Mouse (Mus musculus): Measurements from ENCODE around the gene Dnaja2. TPM values are rescaled to one million over a fixed set of nuclear protein-coding genes. Genes with fewer than 3 reads are reported as not detected.

Gene Dnaja2
- total and polyA plus RNA-seq, 2 experiments from 2014 or later, result 72.3 to 161 TPM

GRCm38 (mm10) chr8:85554391-85555180 is 558 bp downstream of the Dnaja2 start:
- no peaks in the 10 kb centered on the region for H3K27me3 ChIP-seq (ENCODE audit: control insufficient read depth, insufficient read depth, low read length)
- H3K4me3 ChIP-seq (ENCODE audit: low read depth, low read length), result peak overlapping the region; percentile 95
- H3K36me3 ChIP-seq (replicated peaks; ENCODE audit: control insufficient read depth, insufficient read depth, low read length), result peaks cover 30% of the 10 kb centered on the region
- DNase-seq (ENCODE audit: low spot score), result peak; percentile 31
- under 1% methylated on average over 48 of the region's 66 CpGs for WGBS
- ATAC-seq (ENCODE audit: insufficient read depth, low read depth), result peak; percentile 74
- TF ChIP-seq EP300 (IDR thresholded peaks at IDR 0.05; ENCODE audit: low read depth), result no peak
- no peaks in the 10 kb centered on the region for H3K9me3 ChIP-seq (replicated peaks; ENCODE audit: control insufficient read depth, low read length)
- H3K4me2 ChIP-seq (ENCODE audit: low read depth, low read length), result peak overlapping the region; percentile 96
- 0 out of 2 replicates have a peak, but pooled peaks cover 11% of the 10 kb centered on the region for H3K4me1 ChIP-seq (ENCODE audit: control insufficient read depth, insufficient read depth)
- H3K27ac ChIP-seq (ENCODE audit: low read depth), result peak overlapping the region; percentile 96
- H3K9ac ChIP-seq (replicated peaks; ENCODE audit: low read depth, low read length), result peak overlapping the region; percentile 97

GRCm38 (mm10) chr8:85551934-85552333 is 3.2 kb downstream of the Dnaja2 start:
- 92% methylated on average over 1 of the region's 1 CpGs for WGBS
- Histone ChIP-seq H3K9ac (replicated peaks; ENCODE audit: low read depth, low read length) (no peak overlapping the region), H3K36me3 (replicated peaks; ENCODE audit: control insufficient read depth, insufficient read depth, low read length) (peaks cover 56% of the 10 kb centered on the region), H3K4me3 (ENCODE audit: low read depth, low read length) (no peak overlapping the region), H3K27me3 (ENCODE audit: control insufficient read depth, insufficient read depth, low read length) (no peaks in the 10 kb centered on the region), H3K4me1 (ENCODE audit: control insufficient read depth, insufficient read depth) (0 out of 2 replicates have a peak, but pooled peaks cover 8% of the 10 kb centered on the region), H3K9me3 (replicated peaks; ENCODE audit: control insufficient read depth, low read length) (no peaks in the 10 kb centered on the region), H3K4me2 (ENCODE audit: low read depth, low read length) (no peak overlapping the region), H3K27ac (ENCODE audit: low read depth) (no peak overlapping the region)
- TF ChIP-seq CTCF (IDR thresholded peaks at IDR 0.05; ENCODE audit: low read depth) (0 out of 2 replicates have a peak, but pooled peaks have one; percentile 3), EP300 (IDR thresholded peaks at IDR 0.05; ENCODE audit: low read depth) (no peak)
- DNase-seq (ENCODE audit: low spot score) (no peak), ATAC-seq (ENCODE audit: insufficient read depth, low read depth) (no peak)

DNA sequence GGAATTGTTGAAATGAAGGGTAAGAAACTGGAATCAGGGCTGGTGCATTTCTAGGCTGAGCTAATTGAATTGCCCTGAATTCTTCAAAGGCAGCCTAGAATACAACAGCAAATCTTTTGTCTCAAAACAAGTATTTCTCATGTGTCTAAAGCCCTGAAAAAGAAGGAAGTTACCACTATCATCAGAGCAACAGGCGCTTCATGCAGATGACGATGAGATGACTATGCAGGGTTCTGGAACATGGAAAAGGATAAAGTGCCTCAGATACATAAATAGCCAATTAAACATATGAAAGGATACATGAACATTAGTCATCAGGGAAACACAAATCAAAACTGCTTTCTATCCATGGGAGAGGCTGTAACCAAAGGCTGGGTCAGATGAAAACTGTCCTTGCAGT is 18.8 kb downstream of the Dnaja2 start:
- ATAC-seq (ENCODE audit: insufficient read depth, low read depth) (no peak), DNase-seq (ENCODE audit: low spot score) (no peak)
- H3K9ac ChIP-seq (replicated peaks; ENCODE audit: low read depth, low read length), result no peak overlapping the region
- no peak for TF ChIP-seq CTCF (IDR thresholded peaks at IDR 0.05; ENCODE audit: low read depth)
- no peak for TF ChIP-seq EP300 (IDR thresholded peaks at IDR 0.05; ENCODE audit: low read depth)
- H3K27ac ChIP-seq (ENCODE audit: low read depth), result no peak overlapping the region
- H3K9me3 ChIP-seq (replicated peaks; ENCODE audit: control insufficient read depth, low read length), result no peaks in the 10 kb centered on the region
- no peaks in the 10 kb centered on the region for H3K27me3 ChIP-seq (ENCODE audit: control insufficient read depth, insufficient read depth, low read length)
- peaks cover 63% of the 10 kb centered on the region for H3K36me3 ChIP-seq (replicated peaks; ENCODE audit: control insufficient read depth, insufficient read depth, low read length)
- H3K4me1 ChIP-seq (ENCODE audit: control insufficient read depth, insufficient read depth), result no peaks in the 10 kb centered on the region
- no peak overlapping the region for H3K4me2 ChIP-seq (ENCODE audit: low read depth, low read length)
- 92% methylated on average over 2 of the region's 2 CpGs for WGBS
- no peak overlapping the region for H3K4me3 ChIP-seq (ENCODE audit: low read depth, low read length)

DNA sequence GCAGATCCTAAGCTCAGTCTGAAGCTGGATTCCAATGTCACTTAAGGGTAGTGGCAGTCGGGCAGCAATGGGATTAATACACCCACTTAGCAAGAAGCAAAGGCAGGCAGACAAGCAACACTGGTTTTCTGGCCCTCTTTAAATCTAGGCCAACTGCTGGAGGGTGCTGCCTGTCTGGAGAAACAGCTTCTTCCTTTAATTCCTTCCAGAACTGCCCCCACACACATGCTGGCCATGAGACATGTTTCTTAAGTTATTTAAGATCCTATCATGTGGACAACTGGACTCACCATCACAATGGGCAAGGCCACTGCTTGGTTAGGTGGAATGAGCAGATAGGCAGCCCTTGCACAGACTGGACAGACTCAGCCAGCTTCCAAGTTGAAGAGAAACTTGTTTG is 21.0 kb downstream of the Dnaja2 start:
- Histone ChIP-seq H3K27ac (ENCODE audit: low read depth) (no peak overlapping the region), H3K4me2 (ENCODE audit: low read depth, low read length) (no peak overlapping the region), H3K4me1 (ENCODE audit: control insufficient read depth, insufficient read depth) (no peaks in the 10 kb centered on the region), H3K4me3 (ENCODE audit: low read depth, low read length) (no peak overlapping the region), H3K36me3 (replicated peaks; ENCODE audit: control insufficient read depth, insufficient read depth, low read length) (peaks cover 43% of the 10 kb centered on the region), H3K9ac (replicated peaks; ENCODE audit: low read depth, low read length) (no peak overlapping the region), H3K9me3 (replicated peaks; ENCODE audit: control insufficient read depth, low read length) (no peaks in the 10 kb centered on the region), H3K27me3 (ENCODE audit: control insufficient read depth, insufficient read depth, low read length) (no peaks in the 10 kb centered on the region)
- 77% methylated on average over 1 of the region's 1 CpGs for WGBS
- TF ChIP-seq EP300 (IDR thresholded peaks at IDR 0.05; ENCODE audit: low read depth) (no peak), CTCF (IDR thresholded peaks at IDR 0.05; ENCODE audit: low read depth) (no peak)
- no peak for DNase-seq (ENCODE audit: low spot score)
- ATAC-seq (ENCODE audit: insufficient read depth, low read depth), result no peak

DNA sequence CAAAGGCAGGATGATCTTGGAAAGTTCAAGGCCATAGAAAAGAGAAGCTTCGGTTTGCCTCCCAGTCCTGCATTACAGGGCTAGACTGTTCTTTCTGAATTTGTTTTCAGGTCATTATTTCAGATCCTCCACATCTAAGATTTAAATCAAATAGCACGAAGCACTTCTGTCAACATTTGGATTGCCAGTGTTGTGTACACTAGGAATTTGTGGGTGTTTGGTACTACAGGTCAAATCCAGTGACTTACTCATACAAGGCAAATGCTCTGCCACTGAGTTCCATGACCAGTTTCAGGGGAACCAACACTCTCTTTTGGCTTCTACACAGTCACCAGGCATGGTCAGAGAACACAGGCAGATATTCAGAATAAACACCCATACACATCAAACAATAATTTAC is 21.7 kb downstream of the Dnaja2 start:
- ATAC-seq (ENCODE audit: insufficient read depth, low read depth), result no peak
- no peak overlapping the region for H3K27ac ChIP-seq (ENCODE audit: low read depth)
- no peaks in the 10 kb centered on the region for H3K4me1 ChIP-seq (ENCODE audit: control insufficient read depth, insufficient read depth)
- no peaks in the 10 kb centered on the region for H3K27me3 ChIP-seq (ENCODE audit: control insufficient read depth, insufficient read depth, low read length)
- H3K4me2 ChIP-seq (ENCODE audit: low read depth, low read length), result no peak overlapping the region
- H3K9me3 ChIP-seq (replicated peaks; ENCODE audit: control insufficient read depth, low read length), result no peaks in the 10 kb centered on the region
- no peak overlapping the region for H3K9ac ChIP-seq (replicated peaks; ENCODE audit: low read depth, low read length)
- no peak for DNase-seq (ENCODE audit: low spot score)
- 90% methylated on average over 2 of the region's 2 CpGs for WGBS
- peaks cover 36% of the 10 kb centered on the region for H3K36me3 ChIP-seq (replicated peaks; ENCODE audit: control insufficient read depth, insufficient read depth, low read length)
- H3K4me3 ChIP-seq (ENCODE audit: low read depth, low read length), result no peak overlapping the region
- TF ChIP-seq EP300 (IDR thresholded peaks at IDR 0.05; ENCODE audit: low read depth) (no peak), CTCF (IDR thresholded peaks at IDR 0.05; ENCODE audit: low read depth) (no peak)

DNA sequence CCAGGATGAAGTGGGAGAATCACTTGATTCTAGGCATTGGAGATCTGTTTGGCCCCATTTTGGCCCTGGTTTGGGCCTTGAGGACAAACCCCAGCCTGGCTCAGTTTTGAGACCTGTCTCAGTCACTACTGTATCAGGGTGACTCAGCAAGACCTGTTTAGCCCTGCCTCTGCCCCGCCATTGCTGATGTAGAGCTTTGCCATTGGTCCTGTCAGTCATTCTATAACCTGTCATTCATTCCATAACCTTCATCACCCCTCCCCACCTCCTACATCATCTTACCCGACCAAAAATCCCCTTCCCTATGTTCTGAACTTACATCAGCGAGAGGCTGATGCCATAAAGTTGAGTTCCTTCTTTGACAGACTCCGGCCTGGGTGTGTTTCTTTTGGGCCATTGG is 22.3 kb downstream of the Dnaja2 start:
- ATAC-seq (ENCODE audit: insufficient read depth, low read depth) (no peak), DNase-seq (ENCODE audit: low spot score) (no peak)
- H3K27ac ChIP-seq (ENCODE audit: low read depth), result no peak overlapping the region
- no peaks in the 10 kb centered on the region for H3K27me3 ChIP-seq (ENCODE audit: control insufficient read depth, insufficient read depth, low read length)
- no peaks in the 10 kb centered on the region for H3K4me1 ChIP-seq (ENCODE audit: control insufficient read depth, insufficient read depth)
- H3K4me2 ChIP-seq (ENCODE audit: low read depth, low read length), result no peak overlapping the region
- H3K9me3 ChIP-seq (replicated peaks; ENCODE audit: control insufficient read depth, low read length), result no peaks in the 10 kb centered on the region
- TF ChIP-seq EP300 (IDR thresholded peaks at IDR 0.05; ENCODE audit: low read depth), result no peak
- no peak for TF ChIP-seq CTCF (IDR thresholded peaks at IDR 0.05; ENCODE audit: low read depth)
- no peak overlapping the region for H3K9ac ChIP-seq (replicated peaks; ENCODE audit: low read depth, low read length)
- H3K36me3 ChIP-seq (replicated peaks; ENCODE audit: control insufficient read depth, insufficient read depth, low read length), result peaks cover 30% of the 10 kb centered on the region
- 86% methylated on average over 4 of the region's 4 CpGs for WGBS
- H3K4me3 ChIP-seq (ENCODE audit: low read depth, low read length), result no peak overlapping the region

Measured in heart, postnatal 0 days (tissue).